Mouse (Mus musculus): Measurements from ENCODE around the gene Gm13283. TPM values are rescaled to one million over a fixed set of nuclear protein-coding genes. Genes with fewer than 3 reads are reported as not detected.

Gene Gm13283
- total RNA-seq (2023) = not detected

GRCm38 (mm10) chr4:88759610-88760268 is at the start of gene Gm13283:
Gene Gm13283 (plus strand): TSS chr4:88760119.

GRCm38 (mm10) chr4:88721791-88722721 is 37.9 kb upstream of the Gm13283 start, which contains the start of the genes Gm26566 and Klhl9:
Gene Gm26566 (plus strand): TSS chr4:88721805.
Gene Klhl9 (minus strand): TSS chr4:88722465.

GRCm38 (mm10) chr4:88754818-88755340 is 5.0 kb upstream of the Gm13283 start, which contains the start of gene Gm13271:
Gene Gm13271 (plus strand): TSS chr4:88754868.

GRCm38 (mm10) chr4:88773534-88773933 is 13.6 kb downstream of the Gm13283 start, which contains the start of gene Gm13290:
Gene Gm13290 (plus strand): TSS chr4:88773834.

GRCm38 (mm10) chr4:88776622-88777021 is 16.7 kb downstream of the Gm13283 start, which contains the start of gene Gm13289:
Gene Gm13289 (plus strand): TSS chr4:88776922.

GRCm38 (mm10) chr4:88779550-88779949 is 19.6 kb downstream of the Gm13283 start, which contains the start of gene Gm13272:
Gene Gm13272 (plus strand): TSS chr4:88779850.

GRCm38 (mm10) chr4:88781831-88782230 is 21.9 kb downstream of the Gm13283 start, which contains the start of gene Ifnz:
Gene Ifnz (plus strand): TSS chr4:88782131.

GRCm38 (mm10) chr4:88785409-88785808 is 25.5 kb downstream of the Gm13283 start, which contains the start of gene Gm13276:
Gene Gm13276 (plus strand): TSS chr4:88785709.

GRCm38 (mm10) chr4:88788402-88788801 is 28.5 kb downstream of the Gm13283 start, which contains the start of gene Gm13277:
Gene Gm13277 (plus strand): TSS chr4:88788632.

GRCm38 (mm10) chr4:88791250-88791649 is 31.3 kb downstream of the Gm13283 start, which contains the start of gene Gm13278:
Gene Gm13278 (plus strand): TSS chr4:88791550.

GRCm38 (mm10) chr4:88793936-88794675 is 34.2 kb downstream of the Gm13283 start, which contains the start of gene Gm13275:
Gene Gm13275 (plus strand): TSS chr4:88794487.

GRCm38 (mm10) chr4:88797097-88797496 is 37.2 kb downstream of the Gm13283 start, which contains the start of gene Gm13279:
Gene Gm13279 (plus strand): TSS chr4:88797397.

GRCm38 (mm10) chr4:88799365-88799764 is 39.4 kb downstream of the Gm13283 start, which contains the start of gene Gm13285:
Gene Gm13285 (plus strand): TSS chr4:88799665.

GRCm38 (mm10) chr4:88802954-88803353 is 43.0 kb downstream of the Gm13283 start, which contains the start of gene Gm13287:
Gene Gm13287 (plus strand): TSS chr4:88803254.

GRCm38 (mm10) chr4:88805231-88805630 is 45.3 kb downstream of the Gm13283 start, which contains the start of gene Gm13288:
Gene Gm13288 (plus strand): TSS chr4:88805531.

Other genes starting within 250 kb of the Gm13283 start
- not detected for gene Ifnb1, start 237.3 kb upstream of the Gm13283 start, total RNA-seq (2023)
- gene Ifna15, start 201.9 kb upstream of the Gm13283 start, total RNA-seq (2023) = not detected
- not detected for gene Ifna14, start 188.3 kb upstream of the Gm13283 start, total RNA-seq (2023)
- not detected for gene Ifna9, start 167.7 kb upstream of the Gm13283 start, total RNA-seq (2023)
- not detected for gene Ifna12, start 156.7 kb upstream of the Gm13283 start, total RNA-seq (2023)
- not detected for gene C87499, start 125.7 kb upstream of the Gm13283 start, total RNA-seq (2023)
- gene Ifna13, start 115.7 kb upstream of the Gm13283 start, total RNA-seq (2023) = not detected
- not detected for gene Ifna16, start 83.2 kb upstream of the Gm13283 start, total RNA-seq (2023)
- not detected for gene Ifna2, start 76.2 kb upstream of the Gm13283 start, total RNA-seq (2023)
- gene Ifnab, start 68.8 kb upstream of the Gm13283 start, total RNA-seq (2023) = not detected
- gene Gm26566, start 38.3 kb upstream of the Gm13283 start, total RNA-seq (2023) = under 1 TPM in 1 of 2 experiments, not detected in 1; 0.40 TPM
- gene Klhl9, start 37.7 kb upstream of the Gm13283 start, total RNA-seq (2023) = 10 to 100 TPM; 51.0 to 52.2 TPM
- gene Gm13271, start 5.3 kb upstream of the Gm13283 start, total RNA-seq (2023) = not detected
- gene Gm13290, start 13.7 kb downstream of the Gm13283 start, total RNA-seq (2023) = not detected
- not detected for gene Gm13289, start 16.8 kb downstream of the Gm13283 start, total RNA-seq (2023)
- not detected for gene Gm13272, start 19.7 kb downstream of the Gm13283 start, total RNA-seq (2023)
- gene Ifnz, start 22.0 kb downstream of the Gm13283 start, total RNA-seq (2023) = under 1 TPM in 1 of 2 experiments, not detected in 1; 0.70 TPM
- gene Gm13276, start 25.6 kb downstream of the Gm13283 start, total RNA-seq (2023) = not detected
- not detected for gene Gm13277, start 28.5 kb downstream of the Gm13283 start, total RNA-seq (2023)
- not detected for gene Gm13278, start 31.4 kb downstream of the Gm13283 start, total RNA-seq (2023)
- gene Gm13275, start 34.4 kb downstream of the Gm13283 start, total RNA-seq (2023) = not detected
- not detected for gene Gm13279, start 37.3 kb downstream of the Gm13283 start, total RNA-seq (2023)
- gene Gm13285, start 39.5 kb downstream of the Gm13283 start, total RNA-seq (2023) = under 1 TPM in 1 of 2 experiments, not detected in 1; 0.29 TPM
- gene Gm13287, start 43.1 kb downstream of the Gm13283 start, total RNA-seq (2023) = not detected
- not detected for gene Gm13288, start 45.4 kb downstream of the Gm13283 start, total RNA-seq (2023)
- not detected for gene Ifna7, start 56.1 kb downstream of the Gm13283 start, total RNA-seq (2023)
- not detected for gene Ifna11, start 59.8 kb downstream of the Gm13283 start, total RNA-seq (2023)
- not detected for gene Ifna6, start 67.3 kb downstream of the Gm13283 start, total RNA-seq (2023)
- gene Ifna5, start 75.4 kb downstream of the Gm13283 start, total RNA-seq (2023) = not detected
- gene Ifna4, start 81.7 kb downstream of the Gm13283 start, total RNA-seq (2023) = not detected
- not detected for gene Ifna1, start 90.0 kb downstream of the Gm13283 start, total RNA-seq (2023)
- not detected for gene Ifne, start 120.1 kb downstream of the Gm13283 start, total RNA-seq (2023)

Measured in neutrophil, adult 83 days (primary cell).